Mouse (Mus musculus): Measurements from ENCODE around the gene Bicra.

DNA sequence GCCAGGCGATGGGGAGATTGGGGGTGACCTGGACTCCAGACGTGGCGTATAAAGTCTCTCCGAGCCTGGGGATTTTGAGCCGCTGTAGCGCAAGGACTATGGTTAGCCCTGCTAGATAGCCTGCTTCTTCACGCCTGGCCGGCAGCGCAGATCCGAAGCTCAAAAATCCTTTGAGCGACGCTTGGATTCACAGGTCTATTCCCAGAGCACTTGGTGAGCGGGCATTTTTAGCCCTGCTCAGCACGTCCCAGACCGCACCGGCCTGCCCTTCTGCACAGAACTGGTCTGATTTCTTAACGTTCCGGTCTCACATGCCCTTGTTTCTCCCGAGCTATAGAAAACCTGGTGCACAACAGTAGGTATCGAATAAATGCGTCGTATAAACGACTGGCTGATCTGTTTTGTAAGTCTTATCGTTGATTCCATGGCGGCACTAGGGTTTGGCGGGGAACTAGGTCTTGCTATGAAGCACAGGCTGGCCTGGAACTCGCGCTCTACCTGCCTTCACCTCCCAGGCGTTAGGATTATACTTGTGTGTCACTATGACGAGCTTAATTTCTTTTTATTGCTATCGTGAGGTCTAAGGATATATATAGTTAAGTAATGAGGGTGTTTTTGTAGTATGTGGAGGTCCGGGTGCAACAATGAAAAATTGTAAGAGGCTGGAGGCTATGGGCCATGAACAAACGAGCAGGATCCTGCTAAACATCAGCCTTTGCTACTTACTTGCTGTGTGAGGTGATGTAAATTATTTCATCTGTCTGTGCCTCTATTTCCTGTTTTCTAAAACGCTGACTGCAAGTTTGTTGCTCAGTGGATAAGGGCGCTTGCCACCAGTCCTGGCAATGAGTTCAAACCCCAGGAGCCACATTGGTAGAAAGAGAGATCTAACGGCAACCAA lies 1.2 kb upstream of the Bicra start:
- no peak for TF ChIP-seq MAX (IDR thresholded peaks at IDR 0.05; ENCODE audit: low read depth)
- no peak for TF ChIP-seq POLR2AphosphoS2 (IDR thresholded peaks at IDR 0.05; ENCODE audit: insufficient read length, low read depth)
- no peak for TF ChIP-seq TCF12 (IDR thresholded peaks at IDR 0.05; ENCODE audit: insufficient read depth, poor library complexity, severe bottlenecking)
- no peak for TF ChIP-seq POLR2A (IDR thresholded peaks at IDR 0.05; ENCODE audit: insufficient read length, low read depth)
- no peak for TF ChIP-seq MYOD1 (IDR thresholded peaks at IDR 0.05; ENCODE audit: control insufficient read depth in 1 of 3, insufficient read length in 2 of 3, low read depth in 2 of 3)
- TF ChIP-seq MYOG (IDR thresholded peaks at IDR 0.05; ENCODE audit: control insufficient read depth in 1 of 3, insufficient read depth in 1 of 3, insufficient read length in 2 of 3, low read depth in 2 of 3) = no peak

All from myocyte (in vitro differentiated cells).